Mouse (Mus musculus) ES-CJ7 (cell line): ENCODE measurements around the gene Chrna1.
"Not testable (repeated sequence)": the region's sequence is repeated elsewhere in the genome, so short reads cannot be mapped to it uniquely, and the experiment has no call there.

ENCODE experiments used
- DNase-seq: peaks from one replicate; pipeline ENCODE4 v3.0.0; 2011; ENCODE audit warnings: low read depth, low spot score

Gene Chrna1

GRCm38 (mm10) chr2:73557956-73558355 lies 22.2 kb downstream of the Chrna1 start:
- DNase-seq, result no peak

- not testable (repeated sequence) for DNase-seq
Measured at GRCm38 (mm10) chr2:73557061-73557460, 23.1 kb downstream of the Chrna1 start.

GRCm38 (mm10) chr2:73554389-73554788 lies 25.7 kb downstream of the Chrna1 start:
- DNase-seq, result no peak

GRCm38 (mm10) chr2:73552926-73553325 lies 27.2 kb downstream of the Chrna1 start:
- DNase-seq, result no peak

GRCm38 (mm10) chr2:73550725-73551124 lies 29.4 kb downstream of the Chrna1 start:
- DNase-seq, result peak; percentile 59

- DNase-seq, result no peak
Measured at GRCm38 (mm10) chr2:73548542-73548941, 31.6 kb downstream of the Chrna1 start.

- DNase-seq, result no peak
Measured at GRCm38 (mm10) chr2:73547256-73547655, 32.9 kb downstream of the Chrna1 start.

- DNase-seq, result no peak
Measured at GRCm38 (mm10) chr2:73545556-73545955, 34.6 kb downstream of the Chrna1 start.

- DNase-seq, result peak; percentile 12
Measured at GRCm38 (mm10) chr2:73540450-73541162, 39.5 kb downstream of the Chrna1 start.

- peak; percentile 32 for DNase-seq
Measured at GRCm38 (mm10) chr2:73539697-73540096, 40.4 kb downstream of the Chrna1 start.

GRCm38 (mm10) chr2:73539141-73539540 lies 41.0 kb downstream of the Chrna1 start:
- DNase-seq, result no peak

GRCm38 (mm10) chr2:73538590-73538989 lies 41.5 kb downstream of the Chrna1 start:
- no peak for DNase-seq

GRCm38 (mm10) chr2:73536091-73536783 lies 43.9 kb downstream of the Chrna1 start:
- no peak for DNase-seq

- no peak for DNase-seq
Measured at GRCm38 (mm10) chr2:73534720-73535119, 45.4 kb downstream of the Chrna1 start.

- DNase-seq, result no peak
Measured at GRCm38 (mm10) chr2:73530487-73530886, 49.7 kb downstream of the Chrna1 start.

- peak; percentile 53 for DNase-seq
Measured at GRCm38 (mm10) chr2:73529356-73530330, 50.5 kb downstream of the Chrna1 start, which contains the start of gene Wipf1. Gene Wipf1, minus strand, starts transcription at chr2:73529734.

GRCm38 (mm10) chr2:73528516-73529355 lies 51.4 kb downstream of the Chrna1 start:
- peak; percentile 22 for DNase-seq

- DNase-seq, result no peak
Measured at GRCm38 (mm10) chr2:73527956-73528355, 52.2 kb downstream of the Chrna1 start.

- no peak for DNase-seq
Measured at GRCm38 (mm10) chr2:73526691-73527090, 53.4 kb downstream of the Chrna1 start.

GRCm38 (mm10) chr2:73522891-73523290 lies 57.2 kb downstream of the Chrna1 start:
- DNase-seq, result no peak

- DNase-seq, result no peak
Measured at GRCm38 (mm10) chr2:73522336-73522735, 57.8 kb downstream of the Chrna1 start.
